Mouse (Mus musculus): Measurements from ENCODE around the gene Rasgrp3.

GRCm38 (mm10) chr17:75434871-75435270, 825 bp upstream of the Rasgrp3 start:
- TF ChIP-seq POLR2A (IDR thresholded peaks at IDR 0.05; ENCODE audit: low read depth, low read length), result no peak
- no peak for TF ChIP-seq CTCF (IDR thresholded peaks at IDR 0.05; ENCODE audit: extremely low read depth, insufficient read length, insufficient replicate concordance, low read depth, low read length)
